Mouse (Mus musculus): ENCODE results near the gene Fancd2. TPM values are rescaled to one million over a fixed set of nuclear protein-coding genes. Genes with fewer than 3 reads are reported as not detected.

The Fancd2 gene
- total RNA-seq, 2 experiments from 2014 or later: 1.7 to 2.7 TPM

DNA sequence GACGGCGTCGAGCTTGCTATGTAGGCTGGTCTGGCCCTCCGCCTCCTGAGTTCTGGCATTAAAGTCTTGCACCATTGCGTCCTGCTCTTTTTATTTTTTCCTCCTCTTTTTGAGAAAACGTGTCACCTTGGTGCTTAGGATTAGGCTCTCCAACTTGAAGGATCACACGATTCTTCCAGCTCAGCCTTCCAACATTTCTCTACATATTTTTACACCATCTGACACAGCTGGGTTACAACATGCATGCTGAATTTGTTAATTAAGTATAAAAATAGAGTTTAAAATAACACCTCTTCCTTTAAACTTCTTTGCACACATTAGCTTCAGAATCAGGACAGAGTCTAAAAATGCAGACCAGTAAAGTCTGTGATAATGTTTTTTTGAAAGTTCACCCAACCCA is 77.8 kb downstream of the Fancd2 start:
- DNase-seq (ENCODE audit: low spot score in 2 of 2): no peak

DNA sequence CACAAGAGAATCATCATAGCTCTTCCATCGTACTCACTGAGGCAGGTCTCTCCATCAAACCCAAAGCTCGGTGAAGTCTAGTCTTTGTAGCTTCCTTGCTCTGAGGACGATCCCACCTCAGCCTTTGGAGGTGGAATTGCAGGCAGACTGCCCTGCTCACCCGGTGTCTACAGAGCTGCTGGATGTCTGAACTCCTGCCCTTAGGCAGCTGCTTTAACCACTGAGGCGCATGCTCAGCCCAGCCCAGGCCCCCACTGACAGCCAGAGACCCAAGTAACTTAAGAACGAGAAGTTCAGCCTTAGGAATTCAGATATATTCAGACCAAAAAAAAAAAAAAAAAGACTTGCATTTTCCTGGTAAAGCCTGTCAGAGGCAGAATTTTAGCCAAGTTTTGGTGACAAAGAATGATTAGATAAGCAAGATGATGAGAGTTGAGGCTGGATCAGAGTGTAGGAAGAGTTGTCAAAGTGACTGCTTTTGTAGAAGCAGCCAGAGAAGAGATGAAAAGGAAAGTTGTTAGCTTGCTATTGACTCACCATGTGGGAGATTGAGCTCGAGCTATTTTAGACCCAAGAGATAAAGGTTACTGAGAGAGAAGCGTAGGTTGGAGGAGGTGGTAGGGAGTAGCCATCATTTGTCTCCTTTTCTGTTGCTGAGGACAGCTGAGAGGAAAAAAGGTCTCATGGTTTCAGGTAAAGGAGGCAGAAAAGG is 80.9 kb downstream of the Fancd2 start:
- no peak for DNase-seq (ENCODE audit: low spot score in 2 of 2)

DNA sequence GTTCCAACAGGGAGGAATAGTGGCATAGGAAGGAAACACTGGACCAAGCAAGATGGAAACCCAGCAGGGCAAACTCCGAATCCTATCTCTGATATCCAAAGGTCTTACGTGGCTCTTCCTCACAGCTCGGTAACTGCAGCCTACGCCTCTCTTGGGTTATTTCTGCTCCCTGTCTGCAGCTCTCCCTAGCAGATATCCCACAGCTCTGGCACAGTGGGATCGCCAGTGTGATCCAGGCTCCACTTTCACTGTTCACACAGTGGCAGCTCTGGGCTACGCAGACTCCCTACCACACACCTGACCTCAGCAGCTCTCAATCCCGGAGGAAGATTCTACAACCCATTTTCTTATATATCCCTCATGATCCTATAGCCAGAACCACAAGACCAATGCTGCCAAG is 82.7 kb downstream of the Fancd2 start:
- DNase-seq (ENCODE audit: low spot score in 2 of 2): no peak

DNA sequence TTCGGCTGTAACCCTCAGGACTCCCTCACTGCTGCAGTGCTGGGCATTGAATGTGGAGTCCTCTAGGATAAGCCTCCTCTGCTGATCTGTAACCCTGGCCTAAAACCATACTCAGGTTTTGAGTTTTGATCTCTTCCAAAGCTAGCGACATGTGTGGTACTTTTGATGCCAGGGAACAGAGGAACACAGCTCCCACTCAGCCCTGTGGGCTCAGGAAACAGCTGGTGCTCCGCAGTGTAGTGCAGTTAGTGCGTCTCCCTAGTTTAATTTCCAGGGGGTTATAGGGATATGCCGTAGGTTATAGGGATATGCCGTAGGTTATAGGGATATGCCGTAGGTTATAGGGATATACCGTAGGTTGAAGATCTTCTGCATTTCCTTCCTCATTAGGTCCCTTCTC is 83.5 kb downstream of the Fancd2 start:
- peak in 1 of 2 experiments; percentile 76 for DNase-seq (ENCODE audit: low spot score in 2 of 2)

DNA sequence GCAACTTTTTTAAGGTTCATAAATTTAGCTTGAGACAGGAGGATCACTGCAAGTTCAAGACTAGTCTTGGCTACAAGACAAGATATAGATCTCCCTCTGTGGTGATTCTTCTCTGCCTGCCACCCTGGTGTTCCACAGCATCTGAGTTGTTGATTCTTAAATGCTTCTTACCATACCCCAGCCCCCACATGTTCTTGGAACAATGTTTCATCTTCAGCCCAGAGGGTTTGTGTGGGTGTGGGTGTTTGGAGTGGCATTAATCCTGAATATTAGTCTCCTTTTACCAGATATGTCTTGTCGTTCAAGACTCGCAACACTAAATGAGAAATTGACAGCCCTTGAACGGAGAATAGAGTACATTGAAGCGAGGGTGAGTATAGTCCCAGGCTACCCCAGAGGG is 84.0 kb downstream of the Fancd2 start:
- DNase-seq (ENCODE audit: low spot score in 2 of 2): peak in 1 of 2 experiments; percentile 60

DNA sequence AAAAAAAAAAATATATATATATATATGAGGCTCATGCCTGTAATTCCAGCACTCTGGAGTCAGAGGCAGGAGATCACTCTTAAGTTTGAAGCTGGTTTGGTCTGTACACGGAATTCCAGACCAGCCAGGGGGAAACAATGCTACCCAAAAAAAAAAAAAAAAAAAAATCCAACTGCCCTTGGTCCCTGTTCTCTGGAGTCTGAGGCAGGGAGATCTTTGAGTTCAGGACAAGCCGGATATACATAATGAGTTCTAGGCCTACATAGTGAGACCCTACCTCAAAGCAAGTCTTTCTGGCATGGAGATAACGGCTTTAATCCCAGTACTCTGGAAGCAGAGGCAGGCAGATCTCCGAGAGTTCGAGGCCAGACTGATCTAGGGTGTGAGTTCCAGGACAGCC is 91.9 kb downstream of the Fancd2 start:
- no peak for DNase-seq (ENCODE audit: low spot score in 2 of 2)

DNA sequence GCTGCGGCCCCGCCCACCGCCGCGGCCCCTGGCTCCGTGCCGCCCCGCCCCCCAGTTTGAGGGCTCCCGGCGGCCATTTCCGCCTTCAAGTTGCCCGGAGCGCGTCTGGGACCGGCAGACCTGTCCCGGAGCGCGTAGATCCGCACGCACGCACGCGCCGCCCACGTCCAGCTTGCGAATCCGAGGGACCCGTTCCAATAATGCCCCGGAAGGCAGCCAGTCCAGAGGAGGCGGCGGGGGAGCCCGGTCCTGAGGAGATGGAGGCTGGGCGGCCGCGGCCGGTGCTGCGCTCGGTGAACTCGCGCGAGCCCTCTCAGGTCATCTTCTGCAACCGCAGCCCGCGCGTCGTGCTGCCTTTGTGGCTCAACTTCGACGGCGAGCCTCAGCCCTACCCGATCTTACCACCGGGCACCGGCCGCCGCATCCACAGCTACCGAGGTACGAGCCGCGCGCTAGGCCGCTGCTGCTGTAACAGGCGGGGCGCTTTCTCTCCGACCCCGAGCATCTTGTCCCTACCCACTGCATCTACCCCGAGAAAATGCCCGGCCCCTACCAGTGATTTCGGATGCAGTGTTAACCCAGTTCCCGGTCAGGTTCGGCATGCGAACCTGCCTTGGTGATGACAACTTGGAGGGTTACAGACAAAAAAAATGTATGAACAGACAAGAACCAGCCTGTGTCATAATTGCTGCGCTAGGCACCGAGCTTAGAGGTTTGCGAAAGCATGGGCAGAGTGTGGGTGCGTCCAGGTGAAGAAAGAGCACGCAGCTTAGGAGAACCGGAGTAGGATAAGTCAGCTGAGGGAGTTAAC is 92.7 kb downstream of the Fancd2 start, which contains the start of gene Vhl:
TSS of gene Vhl (plus strand) at position 19 of the 811 bp plus-strand sequence.
- DNase-seq (ENCODE audit: low spot score in 2 of 2): peak; percentile 80 to 87

DNA sequence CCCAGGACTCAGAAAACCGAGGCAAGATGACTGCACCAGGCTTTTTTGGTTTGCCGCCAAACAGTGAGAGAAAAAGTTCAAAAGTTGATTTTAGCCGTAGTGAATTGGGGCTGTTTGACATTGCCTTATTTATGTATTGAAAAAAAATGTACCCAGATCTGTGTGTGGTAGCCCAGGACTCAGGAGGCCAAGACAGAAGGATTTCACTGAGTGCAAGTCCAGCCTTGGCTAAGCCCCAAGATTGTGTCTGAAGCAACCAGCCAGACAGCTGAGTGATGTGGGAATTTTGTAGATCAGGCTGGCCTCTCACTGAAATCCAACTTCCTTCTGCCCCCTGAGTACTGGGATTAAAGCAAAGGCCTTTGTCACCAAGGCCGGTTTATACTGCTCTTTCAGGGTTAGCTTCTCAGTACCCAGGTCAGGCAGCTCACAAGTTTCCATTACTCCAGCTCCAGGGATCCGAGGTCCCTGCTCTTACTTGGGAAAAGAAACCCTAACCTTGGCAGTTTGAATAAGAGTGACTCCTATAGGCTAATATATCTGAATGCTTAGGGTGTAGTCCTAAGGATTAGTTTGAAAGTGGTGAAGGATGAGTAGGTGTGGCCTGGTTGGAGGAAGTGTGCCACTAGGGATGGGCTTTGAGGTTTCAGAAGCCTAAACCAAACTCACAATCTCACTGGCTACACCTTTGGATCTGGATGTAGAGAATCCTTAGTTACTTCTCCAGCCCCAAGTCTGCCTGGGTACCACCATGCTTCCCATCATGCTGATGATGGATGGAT is 93.7 kb downstream of the Fancd2 start:
- no peak for DNase-seq (ENCODE audit: low spot score in 2 of 2)

DNA sequence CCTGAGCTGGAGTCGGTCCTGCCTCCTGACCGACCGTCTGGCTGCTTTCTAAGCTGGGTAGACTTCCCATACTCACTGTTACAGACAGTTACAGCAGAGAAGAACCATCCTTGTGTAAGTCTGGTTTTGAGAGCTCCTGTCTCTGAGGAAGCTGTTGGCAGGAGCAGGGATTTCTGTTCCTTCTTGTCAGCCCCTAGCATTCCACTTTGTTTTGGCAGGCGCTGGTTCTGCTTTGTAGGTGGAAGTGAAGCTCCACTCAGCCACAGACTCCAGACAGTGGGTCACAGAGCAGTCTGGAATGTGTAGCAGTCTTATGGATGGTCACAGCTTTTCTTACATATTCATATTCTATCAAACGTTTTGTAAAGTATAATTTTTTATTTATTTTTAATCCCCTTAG is 98.8 kb downstream of the Fancd2 start:
- DNase-seq (ENCODE audit: low spot score in 2 of 2): peak in 1 of 2 experiments; percentile 34

DNA sequence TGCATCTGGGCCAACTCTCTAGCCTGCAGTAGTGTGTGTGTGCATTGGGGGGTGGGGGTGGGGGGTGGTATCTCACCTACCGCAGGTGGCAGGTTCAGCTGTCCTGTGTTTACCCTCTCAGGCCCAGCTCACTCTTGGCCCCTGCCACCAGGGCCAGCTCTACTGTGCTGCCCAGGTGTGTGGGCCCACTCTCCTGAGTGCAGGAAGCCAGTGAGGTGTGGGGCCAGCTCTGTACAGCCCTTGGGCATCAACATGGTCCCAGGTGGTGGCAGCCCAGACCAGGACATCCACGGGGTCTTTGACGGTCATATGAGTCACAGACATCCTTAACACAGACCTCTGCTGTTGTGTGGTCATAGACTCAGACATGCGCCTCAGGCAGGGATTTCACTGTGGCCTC is 101.4 kb downstream of the Fancd2 start:
- no peak for DNase-seq (ENCODE audit: low spot score in 2 of 2)

DNA sequence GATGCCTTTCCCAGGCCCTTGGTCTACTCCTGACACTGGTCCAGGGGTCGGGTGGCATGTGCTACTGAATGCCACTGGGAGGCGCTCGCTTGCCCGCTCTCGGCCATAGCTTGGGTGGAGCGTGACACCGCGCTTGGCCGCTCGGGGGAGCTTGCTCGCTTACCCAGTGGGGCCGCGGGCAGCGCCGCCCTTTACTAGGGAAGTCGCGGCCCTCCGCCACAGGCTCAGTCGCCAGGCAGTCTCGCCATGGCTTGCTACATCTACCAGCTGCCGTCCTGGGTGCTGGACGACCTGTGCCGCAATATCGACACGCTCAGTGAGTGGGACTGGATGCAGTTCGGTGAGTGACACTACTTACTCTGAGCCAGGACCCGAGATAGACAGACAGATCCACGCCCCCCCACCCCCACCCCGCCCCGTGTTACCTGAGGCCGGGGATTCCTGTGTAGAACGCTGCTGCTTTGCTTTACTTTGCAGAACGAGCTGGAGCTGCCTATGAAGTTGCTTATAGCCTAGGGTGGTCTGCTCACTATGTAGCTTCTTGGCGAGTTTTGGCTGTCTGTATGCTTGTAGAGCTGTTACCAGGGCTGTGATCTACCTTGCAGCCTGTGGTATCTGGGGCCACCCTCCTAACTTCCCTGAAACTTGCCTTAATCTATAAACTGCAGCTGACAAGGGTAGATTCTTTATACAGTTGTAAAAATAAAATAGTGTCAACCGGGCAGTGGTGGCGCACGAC is 107.0 kb downstream of the Fancd2 start, which contains the start of gene Irak2:
TSS of gene Irak2 (plus strand) at position 166 of the 739 bp plus-strand sequence.
- DNase-seq (ENCODE audit: low spot score in 2 of 2): peak; percentile 87 to 97

DNA sequence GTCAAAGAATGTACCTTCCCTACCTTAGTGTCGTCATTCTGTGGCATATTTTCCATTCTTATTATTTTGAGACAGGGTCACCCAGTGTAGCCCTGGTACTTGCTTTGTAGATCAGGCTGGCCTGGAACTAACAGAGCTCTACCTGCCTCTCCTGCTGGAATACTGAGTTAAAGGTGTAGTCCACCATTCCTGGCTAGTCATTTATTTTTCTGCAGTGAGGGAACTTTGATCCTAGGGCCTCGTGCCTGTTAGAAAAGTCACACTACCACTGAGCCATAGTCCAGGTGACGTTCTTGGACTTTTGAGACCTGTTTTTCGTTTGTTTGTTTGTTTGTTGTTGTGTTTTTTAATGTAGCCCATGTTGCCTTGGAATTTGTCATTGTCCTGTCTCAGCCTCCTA is 107.7 kb downstream of the Fancd2 start:
- DNase-seq (ENCODE audit: low spot score in 2 of 2): no peak

DNA sequence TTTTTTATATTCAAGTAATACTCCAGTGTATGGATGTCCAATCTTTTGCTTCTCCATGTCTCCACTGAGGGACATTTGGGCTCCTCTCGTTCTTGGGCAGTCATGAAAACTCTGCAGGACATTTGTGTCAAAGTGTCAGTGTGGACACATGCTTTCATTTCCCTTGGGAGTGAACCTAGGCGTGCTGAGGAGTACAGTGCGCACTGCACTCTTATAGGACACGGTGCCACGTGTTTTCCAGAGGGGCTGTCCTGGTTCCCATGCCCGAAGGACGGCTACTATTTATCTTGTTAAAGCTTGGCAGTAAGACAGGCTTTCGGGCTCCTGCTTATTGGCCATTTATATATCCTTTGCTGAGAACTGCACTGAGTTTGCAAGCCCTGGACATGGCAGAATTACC is 111.1 kb downstream of the Fancd2 start:
- no peak for DNase-seq (ENCODE audit: low spot score in 2 of 2)

DNA sequence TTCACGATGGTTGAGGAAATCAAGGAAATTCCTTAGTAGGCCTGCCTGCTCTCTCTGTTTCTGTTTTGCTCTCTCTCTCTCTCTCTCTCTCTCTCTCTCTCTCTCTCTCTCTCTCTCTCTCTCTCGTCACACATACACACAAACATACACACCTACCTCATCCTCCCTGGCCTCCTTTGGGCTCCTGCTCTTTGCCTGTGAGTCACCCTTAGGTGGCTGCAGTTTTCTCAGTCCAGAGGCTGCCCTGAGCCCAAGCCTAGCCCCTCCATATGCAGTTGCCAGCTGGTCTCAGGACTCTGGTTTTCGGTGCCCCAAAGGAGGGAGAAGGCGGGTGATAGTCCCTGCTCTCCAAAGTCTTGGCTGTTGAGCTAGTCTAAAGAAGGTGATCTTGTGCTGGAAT is 111.5 kb downstream of the Fancd2 start:
- DNase-seq (ENCODE audit: low spot score in 2 of 2): no peak

DNA sequence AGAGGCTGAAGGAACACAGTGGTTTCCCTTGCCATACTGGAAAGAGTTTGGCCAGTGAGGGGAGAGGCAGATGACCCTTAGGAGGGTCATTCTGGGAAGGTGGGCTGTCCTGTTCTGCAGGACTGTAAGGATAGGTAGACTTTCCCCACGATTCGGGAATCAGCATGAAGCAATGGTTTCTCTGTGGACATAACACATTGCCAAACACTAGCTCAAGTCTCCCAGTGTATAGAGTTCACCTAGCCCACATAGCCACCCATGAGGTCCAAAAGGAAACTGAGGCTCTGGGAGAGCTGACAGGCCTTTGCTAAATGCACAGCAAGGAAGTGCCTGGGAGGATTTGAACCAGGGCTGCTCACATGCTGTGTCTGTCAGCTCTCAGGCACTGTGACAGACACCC is 112.5 kb downstream of the Fancd2 start:
- DNase-seq (ENCODE audit: low spot score in 2 of 2): no peak

DNA sequence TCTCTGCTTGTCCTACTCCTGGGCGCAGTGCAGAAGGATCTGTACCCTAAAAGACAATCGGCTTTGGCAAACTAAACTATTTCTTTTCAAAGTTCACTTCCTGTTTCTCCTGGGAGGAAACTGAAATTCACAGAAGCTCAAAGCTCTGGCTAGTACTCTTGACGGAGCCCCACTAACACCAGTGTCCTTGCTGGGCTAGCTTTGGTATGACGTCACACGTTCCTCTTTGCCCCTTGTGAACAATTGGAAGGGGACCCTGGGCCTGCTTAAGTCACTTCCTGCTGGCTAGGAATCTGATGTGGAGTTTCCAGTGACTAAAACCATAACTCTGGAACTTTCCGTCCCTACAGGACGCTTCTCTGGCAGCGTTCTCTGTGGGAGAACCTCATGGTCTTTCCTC is 113.3 kb downstream of the Fancd2 start:
- DNase-seq (ENCODE audit: low spot score in 2 of 2): no peak

Small RNA genes lying within 50 kb of the gene (microRNA-seq; reads per million reads assigned to microRNA genes)
- 0 reads per million in 2 experiments for gene Gm23365

Other genes starting within 250 kb of the Fancd2 start
- 10 to 100 TPM; 15.9 to 18.5 TPM for gene Cpne9, start 249.4 kb upstream of the Fancd2 start, total RNA-seq (2021)
- gene Brpf1, start 224.5 kb upstream of the Fancd2 start, total RNA-seq (2021): 10 to 100 TPM; 37.7 to 37.8 TPM
- gene Ogg1, start 204.7 kb upstream of the Fancd2 start, total RNA-seq (2021): 1 to 10 TPM; 6.8 to 7.9 TPM
- gene Camk1, start 187.7 kb upstream of the Fancd2 start, total RNA-seq (2021): 10 to 100 TPM; 51.8 to 53.2 TPM
- gene Tada3, start 153.8 kb upstream of the Fancd2 start, total RNA-seq (2021): 10 to 100 TPM; 47.3 to 51.0 TPM
- 100 to 1,000 TPM; 302 to 314 TPM for gene Arpc4, start 153.6 kb upstream of the Fancd2 start, total RNA-seq (2021)
- gene Ttll3, start 142.4 kb upstream of the Fancd2 start, total RNA-seq (2021): 10 to 100 TPM; 14.8 to 17.6 TPM
- 10 to 100 TPM; 28.6 to 30.3 TPM for gene Rpusd3, start 112.3 kb upstream of the Fancd2 start, total RNA-seq (2021)
- not detected for gene Cidec, start 95.9 kb upstream of the Fancd2 start, total RNA-seq (2021)
- gene Jagn1, start 89.1 kb upstream of the Fancd2 start, total RNA-seq (2021): 10 to 100 TPM; 40.7 to 47.7 TPM
- gene Il17re, start 73.2 kb upstream of the Fancd2 start, total RNA-seq (2021): under 1 TPM in 1 of 2 experiments, not detected in 1; 0.18 TPM
- gene Il17rc, start 60.3 kb upstream of the Fancd2 start, total RNA-seq (2021): 1 to 10 TPM; 4.1 to 4.2 TPM
- gene Creld1, start 48.4 kb upstream of the Fancd2 start, total RNA-seq (2021): 100 to 1,000 TPM; 106 to 111 TPM
- gene Prrt3, start 29.8 kb upstream of the Fancd2 start, total RNA-seq (2021): 10 to 100 TPM; 50.5 to 55.0 TPM
- 10 to 100 TPM; 77.4 to 78.1 TPM for gene Emc3, start within 50 bp of the Fancd2 start, total RNA-seq (2021)
- under 1 TPM; 0.27 to 0.41 TPM for gene Fancd2os, start 69.0 kb downstream of the Fancd2 start, total RNA-seq (2021)
- gene Brk1, start 73.1 kb downstream of the Fancd2 start, total RNA-seq (2021): 100 to 1,000 TPM; 221 to 222 TPM
- gene Vhl, start 92.3 kb downstream of the Fancd2 start, total RNA-seq (2021): 10 to 100 TPM; 44.3 to 48.5 TPM
- gene Irak2, start 106.8 kb downstream of the Fancd2 start, total RNA-seq (2021): 10 to 100 TPM; 21.1 to 27.2 TPM
- 10 to 100 TPM; 54.4 to 60.9 TPM for gene Tatdn2, start 165.4 kb downstream of the Fancd2 start, total RNA-seq (2021)
- not detected for gene Ghrl, start 188.2 kb downstream of the Fancd2 start, total RNA-seq (2021)
- gene Sec13, start 209.1 kb downstream of the Fancd2 start, total RNA-seq (2021): 10 to 100 TPM; 73.3 to 75.9 TPM

Data from layer of hippocampus, adult 18-20 months (tissue).